Mouse (Mus musculus): ENCODE measurements at regions not wholly inside any gene's neighbourhood (a gene's known extent, or its start where the extent isn't known, plus 50 kb on each side); places are given as distances from the start of the nearest gene placed in this dataset.
A peak's percentile ranks its signal among the peaks of the same experiment; 100 is the strongest.

DNA sequence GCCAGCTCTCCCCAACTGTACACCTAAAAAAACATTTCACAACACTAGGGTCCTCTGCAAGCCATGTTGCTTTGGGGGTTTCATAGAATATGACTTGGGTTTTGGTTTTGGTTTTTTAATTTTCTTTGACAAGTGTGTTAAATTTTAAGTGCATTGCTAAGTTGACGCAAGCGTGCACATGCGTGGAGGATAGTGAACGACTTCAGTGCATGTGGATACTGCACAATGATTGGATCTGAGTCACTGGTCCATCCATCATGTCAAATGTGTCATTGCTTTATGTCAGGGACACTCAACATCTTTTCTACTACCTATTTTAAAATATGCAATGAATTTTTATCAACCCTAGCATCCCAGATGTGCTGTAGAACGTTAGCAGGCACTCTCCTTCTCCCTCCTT is 134.5 kb upstream of the Pum3 start:
- no peak for DNase-seq (ENCODE audit: low spot score in 2 of 2)

DNA sequence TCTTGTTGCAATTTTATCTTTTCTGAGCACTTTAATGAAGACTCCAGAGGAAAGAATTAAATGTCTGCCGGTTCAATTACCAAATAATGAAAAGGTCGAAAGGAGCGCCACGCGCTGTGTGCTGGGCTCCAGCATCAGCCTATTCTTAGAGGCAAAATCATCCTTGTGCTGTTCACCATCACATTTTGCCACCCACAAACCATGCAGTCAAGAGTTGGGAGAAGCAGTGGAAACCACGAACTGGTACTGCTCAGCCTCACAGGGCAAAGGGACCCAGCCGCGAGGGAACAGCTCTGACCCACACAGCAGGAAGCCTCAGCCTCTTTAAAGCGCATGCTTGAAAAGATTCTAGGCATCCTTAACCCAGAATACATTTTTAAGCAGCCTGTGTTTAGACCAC is 134.0 kb upstream of the Pum3 start:
- no peak for DNase-seq (ENCODE audit: low spot score in 2 of 2)

DNA sequence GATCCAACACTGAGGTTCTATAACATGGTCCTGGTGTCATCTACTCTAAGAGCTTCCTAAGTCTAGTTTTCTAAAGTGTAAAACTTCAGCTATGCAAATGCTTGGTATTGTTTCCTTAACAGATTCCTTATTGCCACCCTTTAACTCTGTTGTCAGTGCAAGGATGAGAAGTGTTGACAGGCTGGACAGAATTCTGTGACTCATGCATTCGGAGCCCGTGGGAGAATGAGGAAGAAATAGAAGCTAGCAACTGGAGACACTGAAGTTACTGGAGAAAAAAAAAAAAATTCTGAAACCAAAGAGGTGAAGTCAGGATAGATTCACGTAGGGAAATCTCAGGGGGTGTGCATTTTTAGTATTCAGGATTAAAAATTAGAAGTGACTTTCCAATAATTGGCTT is 128.6 kb upstream of the Pum3 start:
- peak in 1 of 2 experiments; percentile 74 for DNase-seq (ENCODE audit: low spot score in 2 of 2)

DNA sequence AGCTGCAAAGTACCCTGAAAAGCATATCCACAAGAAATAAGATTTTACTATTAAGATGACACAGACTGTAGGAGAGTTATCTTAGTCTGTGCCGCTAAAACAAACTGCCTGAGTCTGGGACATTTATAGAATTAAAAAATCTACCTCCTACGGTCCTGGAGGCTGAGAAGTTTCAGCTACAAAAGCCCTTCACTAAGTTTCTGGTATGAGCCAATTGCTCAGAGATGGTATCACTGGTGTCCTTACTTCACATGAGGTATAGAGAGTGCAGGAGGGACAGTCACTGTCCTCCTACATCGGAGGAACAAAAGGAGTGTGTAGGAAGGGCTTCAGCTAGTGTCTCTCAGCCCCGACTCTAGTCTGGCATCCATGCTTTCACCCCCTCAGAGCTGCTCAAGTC is 127.1 kb upstream of the Pum3 start:
- no peak for DNase-seq (ENCODE audit: low spot score in 2 of 2)

DNA sequence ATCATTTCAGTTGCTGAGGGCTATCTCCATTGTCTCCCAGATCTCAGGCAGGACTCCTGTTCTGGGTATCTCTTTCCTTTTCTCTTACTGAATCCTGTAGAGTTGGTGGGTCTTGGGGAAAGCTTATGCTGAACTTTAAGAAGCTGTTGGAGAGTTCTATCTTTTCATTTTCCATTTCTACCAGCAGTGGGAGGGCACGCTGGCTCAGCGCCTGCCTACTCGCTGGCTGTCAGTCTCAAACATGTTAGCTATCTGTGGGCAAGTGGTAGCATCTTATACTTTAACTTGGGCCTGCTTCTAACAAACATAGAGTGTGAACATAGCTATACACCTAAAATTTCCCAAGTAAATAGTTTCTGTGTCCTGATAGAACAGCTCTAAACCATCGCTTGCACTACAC is 125.2 kb upstream of the Pum3 start:
- peak; percentile 55 to 79 for DNase-seq (ENCODE audit: low spot score in 2 of 2)

DNA sequence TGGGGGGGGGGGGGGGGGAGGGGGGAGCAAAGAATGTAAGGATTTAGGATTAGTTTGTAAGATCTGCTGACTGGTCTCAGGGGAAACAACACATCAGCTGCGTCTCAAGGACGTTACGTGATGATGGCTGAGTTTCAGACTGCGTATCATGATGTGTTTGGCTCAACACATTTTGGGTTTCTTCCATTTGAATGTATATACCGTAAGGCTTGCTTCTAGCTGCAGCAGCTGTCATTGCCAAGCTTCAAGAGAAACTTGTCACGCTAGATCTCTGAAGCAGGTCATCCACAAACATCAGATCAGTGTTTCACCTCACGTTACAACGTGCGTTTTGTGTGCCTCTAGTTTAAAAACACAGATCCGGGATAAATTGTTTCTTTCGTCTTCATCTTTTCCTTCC is 123.6 kb upstream of the Pum3 start:
- no peak for DNase-seq (ENCODE audit: low spot score in 2 of 2)

DNA sequence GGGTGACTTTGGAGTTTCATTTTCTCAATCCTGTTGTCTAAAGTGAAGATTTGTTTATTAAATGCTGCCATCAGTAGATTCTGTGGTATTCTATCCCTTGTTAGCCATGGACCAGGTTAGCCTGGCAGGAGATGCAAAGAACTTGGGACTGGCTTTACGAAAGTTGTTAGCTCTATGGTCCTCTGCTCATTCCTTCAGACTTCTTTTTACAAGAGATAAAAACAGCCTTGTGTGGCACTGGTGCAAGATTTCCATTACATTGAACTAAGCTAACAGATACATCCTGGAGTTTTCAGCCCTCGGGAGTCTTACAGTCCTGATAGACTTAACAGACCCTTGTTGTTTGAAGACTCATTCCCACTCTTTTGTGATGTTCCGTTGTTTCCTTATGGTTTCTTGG is 108.1 kb upstream of the Pum3 start:
- no peak for DNase-seq (ENCODE audit: low spot score in 2 of 2)

DNA sequence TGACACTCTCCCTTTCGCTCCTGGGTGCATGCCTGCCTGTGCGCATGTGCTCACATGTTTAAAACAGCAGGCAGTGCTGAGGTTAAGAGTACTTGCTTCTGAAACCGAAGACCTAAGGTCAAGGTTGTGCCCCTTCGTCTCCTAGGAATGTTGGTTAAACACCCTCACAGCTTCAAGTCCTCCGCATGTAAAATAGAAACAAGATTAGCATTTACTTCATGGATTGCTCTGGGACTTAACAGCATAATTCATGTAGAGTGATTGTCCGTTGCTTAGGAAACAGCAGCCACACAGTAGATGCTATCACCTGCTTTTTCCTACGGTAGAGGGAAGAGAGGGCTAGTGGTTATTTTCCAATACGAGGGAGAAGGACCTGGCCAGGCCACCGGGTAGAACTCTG is 107.4 kb upstream of the Pum3 start:
- no peak for DNase-seq (ENCODE audit: low spot score in 2 of 2)

DNA sequence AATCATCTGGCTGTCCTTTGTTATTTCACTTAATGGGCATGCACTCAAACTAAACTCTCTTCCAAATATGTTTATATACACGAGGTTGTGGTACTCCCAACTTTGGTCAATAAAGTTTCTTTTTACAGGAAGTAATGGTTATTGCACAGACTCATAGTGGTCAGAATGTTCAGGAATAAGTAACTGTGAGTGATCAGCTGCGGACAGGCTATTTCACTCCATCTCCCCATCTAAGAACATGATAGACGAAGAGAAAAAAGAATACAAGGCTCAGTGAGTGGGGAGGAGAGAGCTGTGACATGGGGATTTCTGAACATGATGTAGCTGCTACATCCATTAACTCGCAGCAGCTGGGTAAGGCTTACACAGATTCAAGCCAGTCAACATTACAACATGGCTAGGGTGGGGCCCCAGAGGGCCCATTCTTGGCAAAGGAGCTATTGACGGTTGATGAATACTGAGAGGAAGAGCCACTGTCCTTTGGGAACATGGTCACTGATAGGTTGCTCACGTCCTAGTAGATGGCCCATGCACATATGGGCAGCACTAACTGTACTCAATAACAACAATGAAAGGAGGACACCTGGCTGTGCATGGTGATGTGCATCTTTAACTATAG is 98.4 kb upstream of the Pum3 start:
- no peak for DNase-seq (ENCODE audit: low spot score in 2 of 2)

DNA sequence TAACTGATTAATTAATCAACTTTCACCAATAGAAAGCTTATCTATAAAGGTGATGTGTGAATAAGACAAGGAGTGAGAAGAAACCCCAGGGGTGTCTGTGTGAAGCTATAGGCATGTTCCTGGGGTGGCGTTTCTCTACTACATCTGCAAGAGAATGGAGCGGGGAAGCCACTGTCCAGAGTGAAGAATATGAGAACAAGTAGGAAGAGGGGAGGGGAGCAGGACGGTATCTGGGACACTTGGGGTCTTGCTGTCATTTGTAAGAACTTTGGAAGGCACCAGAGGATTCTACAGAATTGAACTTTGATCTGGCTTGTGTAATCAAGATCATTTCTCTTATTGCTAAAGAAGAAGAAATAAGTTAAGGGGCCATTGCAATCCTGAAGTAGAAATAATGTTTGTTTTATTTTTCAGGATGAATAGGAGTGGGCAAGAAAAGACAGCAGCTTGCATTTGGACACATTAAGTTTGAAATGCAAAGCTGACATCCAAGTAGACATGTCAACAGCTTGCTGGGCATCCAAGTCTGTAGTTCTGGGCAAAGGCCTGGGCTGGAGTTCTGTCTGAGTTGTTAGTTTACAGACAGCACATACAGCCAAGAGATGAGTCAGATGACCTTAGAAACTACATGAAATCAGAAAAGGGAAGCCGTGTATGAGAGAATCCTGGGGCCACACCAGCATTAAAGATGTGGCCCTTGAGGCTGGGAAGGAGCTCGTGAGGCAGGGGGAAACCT is 89.9 kb upstream of the Pum3 start:
- no peak for DNase-seq (ENCODE audit: low spot score in 2 of 2)

DNA sequence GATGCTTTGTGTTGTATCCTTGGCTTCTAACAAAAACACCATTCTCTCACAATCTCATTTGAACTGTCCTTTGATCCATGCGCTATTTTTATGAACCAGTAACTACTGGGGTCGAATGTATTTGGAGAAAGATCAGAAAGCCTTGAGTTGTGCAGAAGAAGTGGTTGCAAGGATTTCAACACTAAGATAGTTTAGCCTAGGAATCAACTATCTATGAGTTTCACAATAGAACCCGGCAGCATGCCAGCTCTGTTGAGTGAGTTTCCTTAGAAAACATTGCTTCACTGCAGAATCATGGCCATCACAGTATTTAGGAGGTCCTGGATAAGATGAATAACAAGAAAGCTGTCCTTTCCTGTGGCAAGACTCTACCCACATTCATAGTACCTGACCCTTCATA is 84.6 kb upstream of the Pum3 start:
- no peak for DNase-seq (ENCODE audit: low spot score in 2 of 2)

DNA sequence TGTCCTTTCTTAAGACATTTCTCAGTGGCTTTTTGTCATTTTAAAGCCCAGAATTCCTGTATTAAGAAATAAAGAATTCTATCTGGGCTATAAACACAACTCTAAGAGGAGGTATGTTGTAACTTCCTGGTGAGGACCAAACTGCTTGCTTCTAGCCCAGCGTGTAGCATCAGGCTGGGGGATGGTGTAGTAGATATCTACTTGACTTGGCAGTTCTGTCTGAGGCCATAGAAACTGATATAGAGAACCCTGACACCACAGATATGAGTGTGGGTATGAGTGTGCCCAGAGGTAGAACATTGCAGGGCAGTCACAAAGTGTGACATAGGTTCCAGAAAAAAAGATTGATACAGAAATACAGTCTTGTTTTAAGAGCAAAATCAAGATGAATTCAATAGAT is 83.9 kb upstream of the Pum3 start:
- DNase-seq (ENCODE audit: low spot score in 2 of 2) = no peak

DNA sequence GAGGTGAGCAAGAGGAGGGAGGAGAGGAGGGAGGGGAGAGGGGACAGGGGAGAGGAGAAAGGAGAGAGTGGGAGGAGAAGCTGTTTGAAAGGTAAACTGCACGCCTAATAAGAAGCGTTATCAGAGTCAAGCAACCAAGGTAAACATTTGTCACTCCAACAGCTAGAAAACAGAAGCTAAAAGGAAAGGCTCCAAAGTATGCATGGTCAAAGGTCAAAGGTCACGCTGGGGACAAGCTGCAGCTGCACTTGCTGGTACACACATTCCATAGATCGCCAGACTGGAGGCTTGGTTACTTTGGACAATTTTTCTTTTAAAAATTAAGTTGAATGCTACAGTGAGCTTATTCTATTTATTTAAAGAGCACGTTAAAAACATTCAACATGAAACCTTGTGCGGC is 81.7 kb upstream of the Pum3 start:
- no peak for DNase-seq (ENCODE audit: low spot score in 2 of 2)

DNA sequence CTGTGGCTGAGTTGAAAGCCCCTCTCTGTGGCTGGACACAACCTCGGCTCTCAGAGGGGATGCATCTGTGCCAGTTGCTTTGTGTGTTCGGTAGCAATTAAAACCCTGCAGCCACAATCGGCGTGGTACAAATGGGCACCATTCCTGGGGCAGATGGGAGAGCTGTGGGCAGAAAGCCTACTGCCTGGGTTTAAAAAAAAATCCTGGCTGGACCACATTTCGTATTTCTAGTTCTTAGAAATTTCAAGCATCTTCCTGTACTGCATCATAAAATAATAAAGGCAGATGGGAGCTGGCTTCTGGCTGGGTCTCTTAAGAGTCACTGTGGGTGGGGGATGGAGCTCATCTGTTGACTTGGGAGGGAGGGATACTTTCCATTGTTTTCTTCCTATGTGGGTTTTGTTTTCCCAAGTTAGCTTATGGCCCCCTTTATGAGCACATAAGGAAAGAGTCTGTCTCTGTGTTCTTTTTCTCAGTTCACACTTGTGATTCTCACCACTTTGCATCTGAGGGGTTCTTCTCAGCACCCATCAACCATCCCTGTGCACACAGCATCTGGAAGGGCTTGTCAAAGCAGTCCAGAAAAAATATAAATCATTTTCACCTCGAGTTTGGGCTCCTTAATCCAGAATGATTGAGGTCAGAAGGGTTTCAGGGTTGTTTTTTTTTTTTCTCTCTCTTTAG is 80.5 kb upstream of the Pum3 start:
- DNase-seq (ENCODE audit: low spot score in 2 of 2) = peak; percentile 63 to 81

DNA sequence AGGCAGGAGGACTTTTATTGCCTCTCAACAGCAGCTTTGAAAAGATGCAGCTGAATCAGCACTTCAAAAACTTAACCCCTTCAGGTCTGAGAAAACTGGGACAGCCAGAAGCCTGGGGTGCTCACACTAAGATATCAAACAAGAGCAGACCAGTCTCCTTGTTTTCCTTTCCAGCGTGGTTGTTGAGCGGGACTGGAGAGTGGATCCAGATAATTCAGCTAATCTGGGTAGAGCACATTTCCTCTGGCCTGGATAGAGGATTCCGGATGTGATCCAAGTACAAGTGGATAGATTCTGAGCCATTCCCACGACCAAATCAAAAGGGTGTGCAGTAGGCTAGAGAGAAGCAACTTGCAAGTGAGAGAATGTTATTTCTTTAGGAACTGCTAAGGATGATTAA is 68.7 kb upstream of the Pum3 start:
- no peak for DNase-seq (ENCODE audit: low spot score in 2 of 2)

DNA sequence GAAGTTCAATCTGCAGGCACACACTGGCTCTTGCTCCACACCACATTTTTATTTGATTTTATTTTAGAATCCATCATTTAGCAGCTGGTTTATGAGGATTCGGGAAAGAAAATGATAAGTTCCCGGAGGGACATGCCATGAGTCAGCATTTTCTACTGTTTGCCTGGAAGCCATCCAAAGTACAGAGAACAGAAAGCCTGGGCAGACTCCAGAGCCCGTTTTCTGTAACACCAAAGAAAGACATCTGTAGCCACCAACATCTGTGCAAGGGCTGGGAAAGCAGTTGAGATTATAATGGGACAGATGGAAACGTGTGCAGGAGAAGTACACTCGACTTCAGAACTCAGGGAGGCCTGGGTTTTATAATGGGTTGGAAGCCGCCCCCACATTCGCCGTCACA is 62.8 kb upstream of the Pum3 start:
- peak; percentile 30 to 54 for DNase-seq (ENCODE audit: low spot score in 2 of 2)

DNA sequence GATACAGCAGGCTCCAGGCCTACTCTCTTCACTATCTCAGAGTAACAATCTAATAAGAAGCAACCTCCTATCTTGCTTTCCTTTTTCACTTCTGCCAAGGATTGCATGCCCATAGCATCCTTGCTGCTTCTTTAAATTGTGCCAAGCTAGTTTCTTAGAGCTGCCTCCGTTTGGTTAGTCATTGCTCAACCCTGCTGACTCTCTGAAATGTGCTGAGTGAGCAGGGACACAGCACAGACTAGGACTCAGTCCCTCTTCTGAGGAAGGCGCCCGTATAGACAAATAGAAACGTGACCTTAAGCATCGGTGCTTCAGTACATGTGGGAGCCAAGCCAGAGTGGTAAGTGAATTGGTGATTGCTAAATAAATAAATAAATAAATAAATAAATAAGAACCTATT is 62.2 kb upstream of the Pum3 start:
- DNase-seq (ENCODE audit: low spot score in 2 of 2) = peak in 1 of 2 experiments; percentile 6

DNA sequence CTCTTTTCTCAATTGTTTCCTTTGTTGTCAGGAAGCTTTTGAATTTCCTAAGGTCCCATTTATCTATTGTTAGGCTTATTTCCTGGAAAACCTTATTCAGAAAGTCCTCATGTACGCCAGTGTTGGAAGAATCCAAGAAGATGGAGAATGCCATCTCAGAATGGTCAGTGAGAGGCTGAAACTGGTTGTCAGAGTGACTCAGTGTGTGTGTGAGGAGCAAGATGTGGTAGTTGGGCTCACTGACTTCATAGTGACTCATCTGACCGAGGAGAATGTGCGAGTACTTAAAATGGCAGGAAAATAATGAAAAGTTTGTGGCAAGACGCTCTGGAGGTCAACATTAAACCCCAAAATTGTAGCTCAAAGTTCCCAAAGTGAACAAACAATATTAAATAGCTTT is 59.4 kb upstream of the Pum3 start:
- no peak for DNase-seq (ENCODE audit: low spot score in 2 of 2)

All from frontal cortex, postnatal 36 days (tissue).